Mouse (Mus musculus) adrenal gland, adult 8-10 months (tissue): Measurements from ENCODE around the gene Fermt2. TPM values are rescaled to one million over a fixed set of nuclear protein-coding genes. Genes with fewer than 3 reads are reported as not detected.

Source experiments
- DNase-seq: peaks from one replicate; pipeline ENCODE4 v3.0.0; 2022
- total RNA-seq, 4 experiments: library from RNA; stranded (reverse); gene quantifications; 2 replicates each; pipeline ENCODE4 v1.2.4; 2022

Fermt2 gene
- 100 to 1,000 TPM in 2 of 4 experiments, 10 to 100 TPM in 2; 57.4 to 113 (median 98.9) TPM for total RNA-seq

GRCm38 (mm10) chr14:45529411-45530363 is at the start of gene Fermt2:
Gene Fermt2 (minus strand): TSS chr14:45530118.
- DNase-seq: peak; percentile 85

GRCm38 (mm10) chr14:45566066-45566937 is 36.4 kb upstream of the Fermt2 start:
- DNase-seq: peak; percentile 22

GRCm38 (mm10) chr14:45565216-45566065 is 35.5 kb upstream of the Fermt2 start:
- DNase-seq: no peak

DNA sequence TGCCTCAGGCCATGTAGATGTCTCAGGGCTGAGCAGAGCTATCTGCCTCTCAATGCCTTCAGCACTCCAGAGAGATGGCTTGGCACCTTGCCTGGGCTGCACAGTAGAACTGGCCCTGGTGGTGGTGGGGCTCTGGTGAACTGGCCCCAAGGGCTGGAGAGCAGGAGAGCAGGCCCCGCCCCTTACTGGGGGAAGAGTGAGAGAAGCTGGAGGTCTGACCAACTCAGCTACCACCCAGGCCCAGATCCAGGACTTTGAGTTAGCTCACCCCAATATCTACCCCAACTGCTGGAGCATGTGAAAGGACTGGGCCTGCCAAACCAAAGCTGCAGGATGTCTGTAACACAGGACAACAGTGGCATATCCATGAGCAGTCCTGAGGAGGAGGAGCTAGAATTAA is 33.7 kb upstream of the Fermt2 start:
- peak; percentile 35 for DNase-seq

DNA sequence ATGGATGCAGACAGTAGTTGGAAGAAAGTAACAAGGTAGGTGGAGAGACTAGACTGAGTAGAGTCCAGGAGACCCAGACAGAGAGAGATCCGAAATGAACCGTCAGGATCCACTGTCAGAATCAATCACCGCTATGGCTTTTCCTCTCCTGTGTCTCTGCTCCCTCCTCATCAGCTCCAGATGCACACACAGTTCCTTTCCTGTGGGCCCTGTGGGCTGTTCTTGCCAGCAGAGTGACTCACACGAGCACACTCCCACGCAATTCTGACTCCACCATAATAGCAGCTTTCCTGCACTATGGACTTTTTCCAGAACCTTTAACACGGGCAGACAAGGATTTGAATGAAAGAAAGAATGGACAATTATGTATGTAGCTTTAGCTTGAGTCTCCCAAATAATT is 31.8 kb upstream of the Fermt2 start:
- no peak for DNase-seq

- DNase-seq: no peak
Measured at GRCm38 (mm10) chr14:45559018-45559417, 29.1 kb upstream of the Fermt2 start.

DNA sequence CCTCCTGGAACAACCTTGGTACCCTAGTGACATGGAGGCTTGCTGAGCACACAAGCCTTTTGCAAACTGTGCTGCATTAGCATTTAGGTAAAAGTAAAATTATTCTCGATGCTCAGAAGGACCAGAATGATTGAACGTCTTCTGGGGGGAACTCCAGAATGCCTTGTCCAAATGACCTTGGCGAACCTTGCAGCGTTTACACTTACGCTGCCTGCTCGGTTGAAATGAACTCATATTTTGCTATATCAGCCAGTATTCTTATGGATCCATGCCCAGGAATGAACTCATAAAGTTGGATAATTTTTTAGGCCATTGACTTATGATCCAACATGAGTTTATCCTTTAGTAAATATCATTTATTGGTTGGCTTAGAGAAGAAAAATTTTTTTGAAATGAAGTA is 24.4 kb upstream of the Fermt2 start:
- no peak for DNase-seq

- no peak for DNase-seq
Measured at GRCm38 (mm10) chr14:45553854-45554253, 23.9 kb upstream of the Fermt2 start.

DNA sequence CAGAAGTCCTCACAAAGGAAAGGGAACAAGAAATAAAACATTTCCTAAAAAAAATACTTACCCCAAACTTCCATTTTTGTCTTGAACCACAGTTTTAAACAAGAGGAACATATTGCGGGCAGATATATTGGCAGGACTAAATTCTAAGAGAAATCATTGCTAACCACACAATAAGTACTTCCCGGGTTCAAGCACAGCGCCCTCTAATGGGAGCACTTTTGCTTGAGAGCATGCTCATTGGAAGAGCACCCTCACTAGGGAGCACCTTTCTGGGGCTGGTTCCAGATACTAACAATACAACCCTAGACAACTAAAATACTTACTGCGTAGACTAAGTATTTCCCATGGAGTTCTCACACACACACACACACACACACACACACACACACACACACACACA is 22.5 kb upstream of the Fermt2 start:
- no peak for DNase-seq

GRCm38 (mm10) chr14:45551121-45551768 is 21.3 kb upstream of the Fermt2 start:
- DNase-seq: no peak

DNA sequence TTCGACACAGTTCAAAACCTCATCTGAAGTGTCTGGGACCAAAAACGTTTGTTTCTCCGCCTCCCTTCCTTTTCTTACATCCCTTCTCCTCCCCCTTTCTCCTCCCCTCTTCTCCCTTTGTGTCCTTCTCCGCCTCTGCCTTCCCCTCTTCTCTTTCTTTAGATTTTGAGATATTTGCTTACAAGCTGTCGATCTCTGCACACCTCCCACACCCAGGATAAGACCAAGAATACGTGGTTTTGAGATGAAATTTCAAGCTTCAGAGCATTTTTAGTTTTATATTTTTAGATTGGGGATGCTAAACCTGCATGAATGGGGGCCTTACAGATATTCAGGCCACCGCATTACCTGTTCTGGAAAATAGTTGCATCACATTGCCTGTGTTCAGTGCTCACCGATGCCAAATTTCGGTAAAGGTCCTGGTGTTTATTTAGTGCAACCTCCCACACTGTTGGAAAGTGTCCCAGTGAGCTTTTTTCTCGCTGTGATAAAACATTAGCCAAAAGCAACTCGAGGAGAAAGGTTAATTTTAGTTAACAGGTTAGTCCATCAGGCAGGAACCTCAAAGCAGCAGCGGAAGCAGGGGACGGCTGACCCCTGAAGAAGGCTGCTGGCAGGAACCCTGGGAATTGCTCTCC is 20.2 kb upstream of the Fermt2 start:
- no peak for DNase-seq

- DNase-seq: no peak
Measured at GRCm38 (mm10) chr14:45548118-45548517, 18.2 kb upstream of the Fermt2 start.

DNA sequence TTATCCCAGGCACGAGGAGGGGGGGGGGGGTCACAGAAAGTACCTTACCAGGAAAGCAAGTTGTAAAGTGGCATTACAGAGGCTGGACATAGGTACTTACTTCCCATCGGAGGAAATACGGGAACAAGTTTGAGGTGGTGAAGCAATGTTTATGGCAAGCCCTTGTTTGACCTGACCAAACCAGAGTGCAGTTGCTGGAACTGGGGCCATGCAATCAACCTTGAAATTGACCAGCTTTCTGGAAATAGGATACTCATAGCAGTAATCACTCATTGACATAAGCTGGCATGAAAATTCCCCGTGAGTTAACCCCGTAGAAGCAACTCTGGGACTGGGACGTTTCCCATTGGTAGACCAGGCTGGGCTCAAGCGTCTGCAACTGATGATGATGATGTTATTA is 15.0 kb upstream of the Fermt2 start:
- DNase-seq: no peak

- DNase-seq: no peak
Measured at GRCm38 (mm10) chr14:45544026-45544425, 14.1 kb upstream of the Fermt2 start.

DNA sequence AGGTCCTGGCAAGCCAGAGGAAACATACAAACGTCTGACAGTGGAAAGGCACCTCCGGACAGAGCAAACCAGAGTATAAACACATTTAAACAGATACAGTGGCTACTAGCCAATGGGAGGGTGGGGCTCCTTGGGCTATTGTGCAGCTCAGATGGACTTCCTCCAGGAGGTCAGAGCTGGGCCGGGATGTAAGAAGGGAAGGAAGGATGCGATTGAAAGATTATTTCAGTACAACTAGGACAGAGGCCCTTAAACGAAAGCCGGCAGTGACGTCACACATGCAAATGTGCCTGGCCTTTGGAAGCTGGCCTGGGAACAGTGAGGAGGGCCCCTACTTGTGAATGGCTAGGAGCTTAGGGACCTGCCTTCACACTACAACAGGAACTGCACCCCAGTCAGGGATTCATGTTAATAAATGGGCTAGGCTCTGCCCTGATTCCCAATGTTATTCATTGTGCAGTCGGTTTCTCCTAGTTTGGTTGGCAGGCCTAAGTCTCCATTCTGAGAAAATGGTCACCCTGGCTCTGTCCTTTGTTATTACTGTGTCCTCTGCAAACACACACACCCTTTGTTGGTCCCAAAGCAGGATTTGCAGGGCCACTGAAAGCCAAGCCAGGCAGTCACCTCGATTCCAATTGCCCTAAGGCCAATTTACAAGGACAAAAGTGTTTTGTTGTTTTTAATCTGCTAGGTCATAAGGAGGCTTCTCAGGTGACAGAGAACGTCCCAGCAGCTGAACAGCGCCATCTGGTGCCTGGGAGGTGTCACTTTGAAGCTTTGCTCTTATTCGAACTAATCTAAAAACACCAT is 9.9 kb upstream of the Fermt2 start:
- peak; percentile 68 for DNase-seq

DNA sequence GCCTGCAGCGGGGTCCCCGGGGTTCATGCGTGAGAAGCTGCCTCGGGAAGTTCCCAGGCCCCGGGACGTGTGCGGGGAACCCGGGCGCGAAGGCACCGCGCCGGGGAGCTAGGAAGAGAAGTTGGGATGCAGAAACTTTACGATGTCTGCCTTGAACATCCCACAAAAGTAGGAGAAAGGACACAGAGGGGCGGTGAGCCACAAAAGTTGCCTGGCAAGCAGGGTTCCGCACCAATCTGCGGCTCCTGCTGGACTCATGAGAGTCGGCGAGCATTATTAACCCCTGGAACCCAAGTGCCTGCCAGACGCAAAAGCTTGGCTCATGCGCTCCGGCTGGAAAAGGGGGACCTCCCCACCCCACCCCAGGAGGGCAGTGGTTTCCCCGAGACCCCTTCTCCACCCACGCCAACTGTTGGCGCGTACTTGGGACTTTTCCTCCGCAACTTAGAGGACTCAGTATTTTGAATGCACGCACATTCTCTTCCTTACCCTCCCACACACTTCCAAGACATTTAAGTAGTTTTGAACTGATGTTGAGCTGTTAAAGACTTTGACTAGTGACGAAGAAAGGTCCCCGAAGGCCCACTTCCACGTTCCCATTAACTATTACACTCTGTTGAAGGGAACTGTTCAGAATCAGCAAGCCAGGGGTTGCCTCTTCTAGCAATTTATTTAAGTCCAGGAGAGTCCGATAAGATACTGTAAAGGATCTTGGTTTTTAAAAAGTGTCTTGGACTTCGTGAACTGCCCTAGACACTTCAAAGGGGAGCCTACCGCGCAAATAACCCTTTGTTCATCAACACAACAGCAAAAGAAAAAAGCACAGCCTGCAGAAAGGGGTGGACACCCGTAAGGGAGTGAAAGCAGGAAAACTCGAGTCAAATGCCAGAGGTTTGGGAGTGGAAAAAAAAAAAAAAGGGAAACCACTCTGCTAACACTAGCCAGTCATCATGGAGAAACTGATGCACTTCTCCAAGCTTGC is 737 bp upstream of the Fermt2 start:
- peak; percentile 44 for DNase-seq

DNA sequence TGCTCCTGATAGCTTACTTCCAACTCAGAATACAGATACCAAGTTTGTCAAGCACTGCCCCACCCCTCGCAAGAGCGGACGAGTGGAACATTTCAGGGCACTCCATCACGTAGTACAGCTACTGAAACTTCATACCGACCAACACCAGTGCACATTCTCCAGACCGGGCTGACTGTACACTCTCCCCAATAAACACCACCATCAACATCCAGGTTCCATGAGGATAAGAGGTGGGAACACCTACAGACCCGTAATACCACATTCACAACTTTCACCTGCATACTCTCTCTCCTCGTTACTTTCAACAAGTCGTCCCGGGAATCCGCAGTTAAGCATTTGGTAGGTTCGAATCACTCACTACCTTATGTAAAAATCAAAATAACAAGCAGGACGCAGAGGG is 1.1 kb downstream of the Fermt2 start:
- no peak for DNase-seq

- no peak for DNase-seq
Measured at GRCm38 (mm10) chr14:45515771-45516170, 14.1 kb downstream of the Fermt2 start.

DNA sequence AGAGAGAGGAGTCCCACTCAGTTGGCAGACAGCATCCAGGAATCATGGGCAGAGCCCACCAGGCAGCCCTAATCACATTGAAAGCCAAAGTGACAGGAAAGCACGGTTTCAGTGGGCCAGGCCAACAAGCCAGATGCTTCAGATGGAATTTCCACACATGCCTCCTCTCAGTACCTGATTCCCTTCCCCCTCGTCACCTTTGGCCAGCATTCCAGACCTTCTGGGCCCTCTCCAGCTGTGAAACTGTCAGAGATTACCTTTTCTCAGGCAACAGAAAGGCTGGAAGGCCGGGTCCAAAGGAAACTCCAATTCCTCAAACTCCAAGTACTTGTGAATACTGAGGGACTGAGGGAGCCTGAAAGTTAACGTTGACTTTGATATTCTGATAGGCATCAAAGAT is 19.1 kb downstream of the Fermt2 start:
- DNase-seq: no peak
